Mouse (Mus musculus): ENCODE results near the gene Kpna7.
A peak's percentile ranks its signal among the peaks of the same experiment; 100 is the strongest.

DNA sequence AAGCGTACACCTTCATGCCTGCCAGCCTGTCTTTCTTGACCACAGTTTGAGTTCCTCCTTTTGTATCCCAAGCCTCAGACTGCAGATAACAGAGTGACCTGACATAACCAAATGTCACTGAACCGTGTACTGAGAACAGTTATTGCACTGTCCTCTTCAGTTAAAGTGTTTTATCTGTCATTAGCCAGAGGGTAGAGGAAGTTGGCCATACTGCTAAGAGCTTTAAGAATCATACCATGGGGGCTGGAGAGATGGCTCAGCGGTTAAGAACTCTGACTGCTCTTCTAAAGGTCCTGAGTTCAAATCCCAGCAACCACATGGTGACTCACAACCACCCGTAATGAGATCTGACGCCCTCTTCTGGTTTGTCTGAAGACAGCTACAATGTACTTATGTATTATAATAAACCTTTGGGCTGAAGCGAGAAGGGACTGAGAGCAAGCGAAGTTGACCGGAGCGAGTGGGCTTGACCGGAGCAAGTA, 14.6 kb upstream of the Kpna7 start:
- TF ChIP-seq CTCF (IDR thresholded peaks at IDR 0.05 in 2 of 3, conservative IDR thresholded peaks at IDR 0.05 in 1 of 3; ENCODE audit: control insufficient read depth in 1 of 3, insufficient read depth in 1 of 3, low read depth in 2 of 3, low read length in 3 of 3, poor library complexity in 1 of 3, severe bottlenecking in 1 of 3): peak in 1 of 3 experiments; percentile 36; a peak in 3 of 6 replicates
- no peak for TF ChIP-seq NELFE (IDR thresholded peaks at IDR 0.05; ENCODE audit: low read depth, low read length)
- no peak for TF ChIP-seq CHD1 (IDR thresholded peaks at IDR 0.05; ENCODE audit: low read depth, low read length)
- peak; percentile 76 for TF ChIP-seq MAFK (IDR thresholded peaks at IDR 0.05; ENCODE audit: borderline replicate concordance, low read depth, low read length)
- TF ChIP-seq GATA1 (IDR thresholded peaks at IDR 0.05; ENCODE audit: low read depth, low read length): peak; percentile 95

Measured in MEL (cell line).